Mouse (Mus musculus): ENCODE measurements at regions not wholly inside any gene's neighbourhood (a gene's known extent, or its start where the extent isn't known, plus 50 kb on each side); places are given as distances from the start of the nearest gene placed in this dataset.

DNA sequence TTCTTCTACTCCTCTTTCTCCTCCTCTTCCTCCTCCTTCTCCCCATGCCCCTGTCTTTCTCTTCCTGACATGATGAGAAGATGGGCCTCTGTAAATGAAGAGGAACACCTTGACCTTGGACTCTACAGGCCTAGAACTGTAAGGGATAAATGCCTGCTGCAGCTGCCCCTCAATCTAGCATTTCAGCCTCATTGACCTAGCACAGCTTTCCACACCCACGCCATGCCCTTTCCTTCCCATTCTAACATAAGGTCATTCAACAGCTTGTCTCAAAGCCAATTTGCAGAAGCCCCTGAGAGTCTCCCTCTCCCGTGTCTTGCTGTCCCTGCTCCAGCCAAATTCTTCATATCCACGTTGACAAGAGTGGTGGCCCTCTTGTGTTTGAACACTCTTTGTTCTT, 63.8 kb upstream of the Dscam start:
- WGBS: 59% methylated on average over 3 of the region's 3 CpGs
- H3K4me1 ChIP-seq (ENCODE audit: control insufficient read depth, insufficient read depth, low read length): peaks cover 4% of the 10 kb centered on the region
- H3K4me3 ChIP-seq (replicated peaks; ENCODE audit: control insufficient read depth, low read depth, low read length): no peak overlapping the region
- TF ChIP-seq POLR2A (IDR thresholded peaks at IDR 0.05; ENCODE audit: borderline replicate concordance, control insufficient read depth, low read depth, low read length) (no peak), CTCF (IDR thresholded peaks at IDR 0.05; ENCODE audit: control insufficient read depth, insufficient read depth, low read length) (no peak)
- H3K27ac ChIP-seq (ENCODE audit: control insufficient read depth, insufficient read depth, low read depth, low read length, poor library complexity): no peak overlapping the region

DNA sequence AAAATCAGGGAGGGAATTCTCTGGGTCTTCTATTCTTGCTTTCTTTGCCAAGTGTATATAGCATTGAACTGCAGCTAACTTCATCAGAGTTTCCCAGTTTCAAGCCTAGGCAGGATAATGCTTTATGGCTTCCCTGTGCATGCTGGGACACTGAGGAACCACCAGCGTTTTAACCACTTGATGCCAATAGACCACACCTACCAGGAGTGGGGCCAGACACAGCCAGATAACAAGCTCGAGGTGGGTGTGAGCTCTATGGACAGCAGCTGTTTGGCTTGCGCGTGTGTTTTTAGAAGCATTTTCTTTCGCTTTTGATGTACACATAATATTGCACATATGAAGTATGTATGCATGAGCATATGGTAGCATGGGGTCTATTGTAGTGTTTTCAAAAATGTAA, 69.1 kb upstream of the Dscam start:
- H3K4me3 ChIP-seq (replicated peaks; ENCODE audit: control insufficient read depth, low read depth, low read length): no peak overlapping the region
- WGBS: 55% methylated on average over 5 of the region's 5 CpGs
- TF ChIP-seq CTCF (IDR thresholded peaks at IDR 0.05; ENCODE audit: control insufficient read depth, insufficient read depth, low read length) (no peak), POLR2A (IDR thresholded peaks at IDR 0.05; ENCODE audit: borderline replicate concordance, control insufficient read depth, low read depth, low read length) (no peak)
- H3K4me1 ChIP-seq (ENCODE audit: control insufficient read depth, insufficient read depth, low read length): peaks cover 6% of the 10 kb centered on the region
- no peak overlapping the region for H3K27ac ChIP-seq (ENCODE audit: control insufficient read depth, insufficient read depth, low read depth, low read length, poor library complexity)

DNA sequence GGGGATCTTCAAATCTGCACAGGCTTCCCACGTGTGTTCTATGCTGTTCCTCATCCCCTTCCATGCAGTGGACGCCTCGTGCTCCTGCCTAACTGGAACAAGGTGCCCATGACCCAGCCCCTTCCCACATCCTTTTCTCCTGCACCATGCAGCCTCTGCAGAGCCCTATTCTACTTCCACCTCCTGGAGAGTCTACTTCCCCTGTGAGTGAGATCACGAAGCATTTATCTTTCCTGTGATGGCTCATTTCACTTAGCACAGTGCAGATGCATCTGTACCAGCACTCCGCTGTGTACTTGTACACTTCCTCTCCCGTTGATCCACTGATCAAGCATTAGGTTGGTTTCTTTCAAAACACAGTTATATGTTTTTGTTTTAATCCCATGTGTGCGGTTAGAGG, 69.5 kb upstream of the Dscam start:
- 14% methylated on average over 7 of the region's 7 CpGs for WGBS
- Histone ChIP-seq H3K4me1 (ENCODE audit: control insufficient read depth, insufficient read depth, low read length) (peaks cover 6% of the 10 kb centered on the region), H3K27ac (ENCODE audit: control insufficient read depth, insufficient read depth, low read depth, low read length, poor library complexity) (no peak overlapping the region), H3K4me3 (replicated peaks; ENCODE audit: control insufficient read depth, low read depth, low read length) (no peak overlapping the region)
- TF ChIP-seq CTCF (IDR thresholded peaks at IDR 0.05; ENCODE audit: control insufficient read depth, insufficient read depth, low read length) (no peak), POLR2A (IDR thresholded peaks at IDR 0.05; ENCODE audit: borderline replicate concordance, control insufficient read depth, low read depth, low read length) (no peak)

DNA sequence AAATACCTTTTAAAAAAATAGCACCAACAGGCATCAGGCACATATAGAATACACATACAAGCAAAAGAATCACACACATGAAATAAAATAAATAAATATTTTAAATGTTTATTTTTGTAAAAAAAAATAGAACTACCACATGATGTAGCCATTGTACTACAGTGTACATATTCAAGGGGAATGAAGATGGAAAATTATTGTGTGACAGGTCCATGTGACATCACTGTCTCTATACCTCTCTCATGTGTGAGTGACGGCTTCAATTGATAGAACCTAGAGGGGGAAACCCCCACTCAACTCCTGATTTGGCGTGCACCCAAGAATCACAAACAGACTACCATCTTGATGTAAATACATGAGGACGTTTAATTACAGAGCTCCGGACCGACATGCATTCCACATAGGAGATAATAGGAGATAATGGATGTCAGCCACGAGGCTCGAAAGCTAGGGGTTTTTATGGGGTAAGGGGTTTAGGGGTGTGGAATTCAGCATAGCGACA, 70.4 kb upstream of the Dscam start:
- Histone ChIP-seq H3K4me3 (replicated peaks; ENCODE audit: control insufficient read depth, low read depth, low read length) (no peak overlapping the region), H3K4me1 (ENCODE audit: control insufficient read depth, insufficient read depth, low read length) (peaks cover 5% of the 10 kb centered on the region), H3K27ac (ENCODE audit: control insufficient read depth, insufficient read depth, low read depth, low read length, poor library complexity) (no peak overlapping the region)
- TF ChIP-seq POLR2A (IDR thresholded peaks at IDR 0.05; ENCODE audit: borderline replicate concordance, control insufficient read depth, low read depth, low read length): no peak
- no peak for TF ChIP-seq CTCF (IDR thresholded peaks at IDR 0.05; ENCODE audit: control insufficient read depth, insufficient read depth, low read length)
- WGBS: 77% methylated on average over 8 of the region's 8 CpGs

DNA sequence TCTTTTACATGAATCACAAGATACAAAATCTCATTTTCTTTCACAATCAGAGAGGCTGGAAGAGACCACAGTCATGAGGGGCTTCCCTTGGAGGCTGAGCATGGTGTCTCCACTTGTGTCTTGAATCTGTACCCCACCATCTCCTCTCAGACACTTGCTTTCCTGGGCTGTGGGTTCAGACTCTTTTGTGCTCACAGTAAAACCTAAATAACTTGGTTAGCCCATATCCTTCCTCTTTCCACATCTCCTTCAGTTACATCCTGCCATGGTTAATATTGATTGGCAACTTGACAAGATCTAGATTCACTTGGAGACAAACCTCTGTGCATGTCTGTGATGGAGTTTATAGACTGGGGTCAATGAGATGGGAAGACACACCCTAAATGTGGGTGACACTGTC, 71.1 kb upstream of the Dscam start:
- peaks cover 5% of the 10 kb centered on the region for H3K4me1 ChIP-seq (ENCODE audit: control insufficient read depth, insufficient read depth, low read length)
- H3K4me3 ChIP-seq (replicated peaks; ENCODE audit: control insufficient read depth, low read depth, low read length): no peak overlapping the region
- peak overlapping the region; percentile 55; the same call in 1 of the 2 replicates for H3K27ac ChIP-seq (ENCODE audit: control insufficient read depth, insufficient read depth, low read depth, low read length, poor library complexity)
- TF ChIP-seq CTCF (IDR thresholded peaks at IDR 0.05; ENCODE audit: control insufficient read depth, insufficient read depth, low read length) (no peak), POLR2A (IDR thresholded peaks at IDR 0.05; ENCODE audit: borderline replicate concordance, control insufficient read depth, low read depth, low read length) (no peak)

DNA sequence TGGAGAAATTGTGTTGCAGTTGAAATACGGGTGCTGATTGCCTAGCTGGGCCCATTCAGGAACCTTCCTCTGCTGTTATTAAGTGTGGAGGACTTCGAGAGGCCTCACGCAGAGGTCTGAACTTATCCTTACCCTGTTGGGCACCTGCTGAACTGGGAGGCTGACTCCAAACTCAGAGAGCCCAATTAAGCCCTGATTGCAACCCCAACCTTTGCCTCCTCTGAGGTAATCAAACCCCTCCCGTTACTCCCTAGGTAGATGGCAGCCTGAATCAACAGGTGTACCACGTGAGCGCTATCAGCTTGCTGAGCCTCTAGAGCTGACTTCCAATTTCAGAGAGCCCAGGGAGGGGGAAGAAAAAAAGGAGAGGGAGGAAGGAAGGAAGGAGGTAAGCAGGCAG, 79.9 kb upstream of the Dscam start:
- TF ChIP-seq CTCF (IDR thresholded peaks at IDR 0.05; ENCODE audit: control insufficient read depth, insufficient read depth, low read length) (no peak), POLR2A (IDR thresholded peaks at IDR 0.05; ENCODE audit: borderline replicate concordance, control insufficient read depth, low read depth, low read length) (no peak)
- no peak overlapping the region for H3K27ac ChIP-seq (ENCODE audit: control insufficient read depth, insufficient read depth, low read depth, low read length, poor library complexity)
- 0 out of 2 replicates have a peak, but pooled peaks cover 1% of the 10 kb centered on the region for H3K4me1 ChIP-seq (ENCODE audit: control insufficient read depth, insufficient read depth, low read length)
- WGBS: 81% methylated on average over 6 of the region's 6 CpGs
- no peak overlapping the region for H3K4me3 ChIP-seq (replicated peaks; ENCODE audit: control insufficient read depth, low read depth, low read length)

DNA sequence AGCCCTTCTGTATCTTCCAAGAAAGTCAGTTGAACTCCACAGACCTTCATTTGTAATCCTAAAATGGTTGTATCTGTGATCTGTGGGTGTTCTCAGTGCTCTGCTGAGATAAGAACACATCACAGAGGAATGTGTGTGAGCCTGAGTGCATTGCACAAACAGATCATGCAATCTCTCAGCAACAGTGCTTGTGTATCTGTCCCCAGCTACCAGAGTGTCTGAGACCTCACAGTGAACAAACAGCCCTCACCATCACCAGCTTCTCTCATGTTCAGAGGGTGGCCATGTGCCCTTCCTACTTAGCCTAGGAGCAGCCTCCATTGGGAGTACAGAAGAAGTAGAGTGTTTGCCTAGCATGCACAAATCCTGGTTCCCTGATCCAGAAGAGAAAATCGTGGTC, 82.0 kb upstream of the Dscam start:
- Histone ChIP-seq H3K4me1 (ENCODE audit: control insufficient read depth, insufficient read depth, low read length) (peaks cover 1% of the 10 kb centered on the region; the same call in 1 of the 2 replicates), H3K4me3 (replicated peaks; ENCODE audit: control insufficient read depth, low read depth, low read length) (no peak overlapping the region), H3K27ac (ENCODE audit: control insufficient read depth, insufficient read depth, low read depth, low read length, poor library complexity) (no peak overlapping the region)
- no peak for TF ChIP-seq POLR2A (IDR thresholded peaks at IDR 0.05; ENCODE audit: borderline replicate concordance, control insufficient read depth, low read depth, low read length)
- TF ChIP-seq CTCF (IDR thresholded peaks at IDR 0.05; ENCODE audit: control insufficient read depth, insufficient read depth, low read length): no peak
- 86% methylated on average over 1 of the region's 1 CpGs for WGBS

DNA sequence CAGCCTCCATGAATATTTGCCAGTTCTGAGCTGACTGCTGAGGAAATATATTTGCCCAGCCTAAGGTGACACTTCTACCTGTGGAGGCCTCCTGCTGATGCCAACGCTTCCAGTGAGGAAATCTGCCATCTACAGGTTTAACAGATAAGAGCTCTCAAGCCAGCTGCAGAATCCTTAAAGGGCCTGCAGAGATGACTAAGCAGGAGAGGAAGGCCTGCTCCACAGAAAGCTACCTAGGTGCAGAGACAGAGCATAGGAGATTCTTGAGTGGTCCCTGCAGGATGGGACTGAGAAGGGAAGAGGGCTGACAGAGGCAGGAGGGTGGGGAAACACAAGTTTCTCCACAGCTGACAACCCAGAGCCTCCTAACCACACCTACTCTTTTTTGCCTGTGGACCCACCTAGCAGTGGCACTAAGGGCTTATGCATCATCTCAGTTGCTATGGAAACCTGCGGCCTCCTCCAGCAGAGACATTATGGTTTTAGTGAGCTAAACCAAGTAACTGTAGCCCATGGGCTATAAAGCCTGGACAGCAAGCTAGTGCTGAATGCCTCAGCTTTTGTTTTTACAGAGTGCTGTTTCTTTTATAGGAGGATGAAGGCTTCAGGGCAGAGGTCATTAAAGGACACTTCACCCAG, 82.6 kb upstream of the Dscam start:
- WGBS: 62% methylated on average over 2 of the region's 2 CpGs
- no peak overlapping the region for H3K27ac ChIP-seq (ENCODE audit: control insufficient read depth, insufficient read depth, low read depth, low read length, poor library complexity)
- TF ChIP-seq POLR2A (IDR thresholded peaks at IDR 0.05; ENCODE audit: borderline replicate concordance, control insufficient read depth, low read depth, low read length) (no peak), CTCF (IDR thresholded peaks at IDR 0.05; ENCODE audit: control insufficient read depth, insufficient read depth, low read length) (no peak)

DNA sequence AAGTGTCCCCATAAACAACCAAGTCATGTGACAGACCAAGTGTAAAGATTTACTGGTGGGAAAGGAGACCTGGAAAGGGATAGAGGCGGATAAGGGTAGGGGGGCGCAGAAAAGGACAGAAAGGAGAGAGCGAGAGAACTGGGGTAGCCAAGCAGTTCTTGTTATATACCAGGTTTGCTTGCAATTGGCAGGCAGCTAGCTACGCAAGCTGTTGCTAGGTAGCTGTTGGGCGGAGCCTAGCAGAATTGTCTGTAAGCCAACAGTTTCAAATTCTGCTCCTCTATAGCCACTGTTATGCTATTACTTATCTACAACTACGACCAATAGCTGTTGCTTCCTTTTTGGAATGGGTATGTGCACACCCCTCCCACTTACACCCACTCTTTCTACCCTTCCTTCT, 88.3 kb upstream of the Dscam start:
- Histone ChIP-seq H3K27ac (ENCODE audit: control insufficient read depth, insufficient read depth, low read depth, low read length, poor library complexity) (no peak overlapping the region), H3K4me3 (replicated peaks; ENCODE audit: control insufficient read depth, low read depth, low read length) (no peak overlapping the region), H3K4me1 (ENCODE audit: control insufficient read depth, insufficient read depth, low read length) (no peaks in the 10 kb centered on the region; the same call in 1 of the 2 replicates)
- 76% methylated on average over 6 of the region's 6 CpGs for WGBS
- TF ChIP-seq POLR2A (IDR thresholded peaks at IDR 0.05; ENCODE audit: borderline replicate concordance, control insufficient read depth, low read depth, low read length): no peak
- no peak for TF ChIP-seq CTCF (IDR thresholded peaks at IDR 0.05; ENCODE audit: control insufficient read depth, insufficient read depth, low read length)

More for the DNA sequence above, 82.6 kb upstream of the Dscam start:
- H3K4me1 ChIP-seq (ENCODE audit: control insufficient read depth, insufficient read depth, low read length): peaks cover 1% of the 10 kb centered on the region; the same call in 1 of the 2 replicates
- H3K4me3 ChIP-seq (replicated peaks; ENCODE audit: control insufficient read depth, low read depth, low read length): no peak overlapping the region

All from bone marrow, adult 2 months (tissue).